Mouse (Mus musculus) cerebellum, adult 2 months (tissue): ENCODE results near the gene Gpr107.

Source experiments
- CTCF ChIP-seq: fragments of 200-500 bp; IDR thresholded peaks from 2 replicates; pipeline ENCODE4 v1.5.1; 2011; ENCODE audit warnings: low read depth, mild to moderate bottlenecking, control low read depth, low read length, moderate library complexity, borderline replicate concordance; ENCODE audit not compliant: insufficient read depth
- POLR2A ChIP-seq: fragments of 200-500 bp; IDR thresholded peaks from 2 replicates; pipeline ENCODE4 v1.6.1; 2011; ENCODE audit warnings: low read length, control low read depth, borderline replicate concordance; ENCODE audit not compliant: insufficient read depth

- no peak for TF ChIP-seq POLR2A
- TF ChIP-seq CTCF, result no peak
These were observed 52.6 kb downstream of the Gpr107 start for GRCm38 (mm10) chr2:31204677-31205076.
